Mouse (Mus musculus): ENCODE measurements at regions not wholly inside any gene's neighbourhood (a gene's known extent, or its start where the extent isn't known, plus 50 kb on each side); places are given as distances from the start of the nearest gene placed in this dataset.

DNA sequence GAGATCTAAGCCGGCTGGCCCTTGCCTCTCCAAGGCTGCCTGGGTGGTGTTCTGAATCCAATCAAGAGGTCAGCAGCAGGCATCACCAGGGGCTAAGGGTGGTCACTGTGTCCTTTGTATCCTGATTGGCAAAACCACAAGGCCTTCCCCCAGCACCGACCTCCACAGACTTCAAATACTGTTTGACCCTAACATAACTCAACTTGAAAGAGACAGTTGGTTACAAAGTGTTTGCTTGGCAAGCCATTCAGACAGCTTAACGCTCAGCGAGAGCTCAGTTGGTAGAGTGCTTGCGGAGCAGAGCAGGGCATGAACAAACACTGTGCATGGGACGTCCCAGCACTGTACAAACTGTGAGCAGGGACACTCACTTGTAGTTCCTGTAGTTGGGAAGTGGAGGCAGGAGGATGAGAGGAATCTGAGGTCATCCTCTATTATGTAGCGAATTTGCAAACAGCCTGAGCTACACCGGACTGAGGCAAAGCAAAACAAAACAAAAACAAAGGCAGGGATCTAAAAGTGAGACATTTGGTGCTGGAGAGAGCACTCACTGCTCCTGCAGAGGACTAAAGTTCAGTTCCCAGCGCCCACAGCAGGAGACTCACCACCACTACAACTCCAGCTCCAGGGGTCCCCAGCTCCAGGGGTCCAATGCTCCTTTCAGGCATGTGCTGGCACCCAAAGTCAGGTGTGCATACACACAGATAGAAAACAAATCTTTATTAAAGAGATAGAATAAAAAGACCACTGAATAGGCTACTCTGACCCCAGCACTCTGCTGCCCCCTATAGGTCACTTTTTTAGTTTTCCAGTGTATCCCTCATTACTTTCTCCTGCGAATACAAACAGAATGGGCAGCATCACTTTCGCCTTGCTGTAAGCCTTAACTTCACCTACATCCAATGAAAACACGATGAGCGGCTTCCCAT is 273.5 kb downstream of the Prex1 start:
- no peak for ATAC-seq (ENCODE audit: low FRiP score, low TSS enrichment)
- Histone ChIP-seq H3K27ac (replicated peaks; ENCODE audit: low read depth, low read length) (no peak overlapping the region), H3K27me3 (ENCODE audit: control insufficient read depth, insufficient read depth, low read length) (peaks cover 5% of the 10 kb centered on the region; the same call in 1 of the 2 replicates), H3K36me3 (ENCODE audit: control insufficient read depth, insufficient read depth, low read length) (no peaks in the 10 kb centered on the region), H3K4me3 (replicated peaks; ENCODE audit: low read depth, low read length) (no peak overlapping the region), H3K9me3 (ENCODE audit: control insufficient read depth, low read length) (no peaks in the 10 kb centered on the region), H3K4me2 (ENCODE audit: low read length) (no peak overlapping the region), H3K9ac (replicated peaks; ENCODE audit: low read length) (no peak overlapping the region), H3K4me1 (ENCODE audit: control insufficient read depth, insufficient read depth, low read length) (peaks cover 7% of the 10 kb centered on the region; the same call in 1 of the 2 replicates)
- peak; percentile 73 for DNase-seq
- WGBS: 57% methylated on average over 13 of the region's 13 CpGs

DNA sequence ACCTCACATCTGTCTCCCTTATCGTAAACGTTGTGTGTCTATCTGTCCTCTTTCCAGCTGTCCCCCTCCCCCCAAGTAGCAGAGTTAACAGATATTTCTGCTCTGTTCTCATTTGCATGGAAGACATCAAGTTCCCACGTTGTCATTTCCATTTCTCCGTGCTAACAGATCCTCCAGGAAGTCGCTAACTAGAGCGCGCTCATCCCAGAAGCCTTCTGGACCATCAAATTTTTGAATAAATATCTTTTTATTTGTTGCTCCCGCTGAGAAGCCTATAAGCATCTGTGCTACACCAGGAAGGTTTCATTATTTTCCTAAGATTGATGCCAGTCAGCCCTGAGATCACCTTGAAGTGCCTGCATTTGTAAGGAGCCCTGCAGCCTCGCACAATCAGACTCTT is 275.4 kb downstream of the Prex1 start:
- Histone ChIP-seq H3K27me3 (ENCODE audit: control insufficient read depth, insufficient read depth, low read length) (peaks cover 5% of the 10 kb centered on the region; the same call in 1 of the 2 replicates), H3K4me1 (ENCODE audit: control insufficient read depth, insufficient read depth, low read length) (peaks cover 24% of the 10 kb centered on the region), H3K36me3 (ENCODE audit: control insufficient read depth, insufficient read depth, low read length) (no peaks in the 10 kb centered on the region), H3K9ac (replicated peaks; ENCODE audit: low read length) (no peak overlapping the region), H3K9me3 (ENCODE audit: control insufficient read depth, low read length) (no peaks in the 10 kb centered on the region), H3K4me2 (ENCODE audit: low read length) (no peak overlapping the region), H3K27ac (replicated peaks; ENCODE audit: low read depth, low read length) (no peak overlapping the region), H3K4me3 (replicated peaks; ENCODE audit: low read depth, low read length) (no peak overlapping the region)
- ATAC-seq (ENCODE audit: low FRiP score, low TSS enrichment) (no peak), DNase-seq (peak; percentile 53)
- 60% methylated on average over 9 of the region's 9 CpGs for WGBS

DNA sequence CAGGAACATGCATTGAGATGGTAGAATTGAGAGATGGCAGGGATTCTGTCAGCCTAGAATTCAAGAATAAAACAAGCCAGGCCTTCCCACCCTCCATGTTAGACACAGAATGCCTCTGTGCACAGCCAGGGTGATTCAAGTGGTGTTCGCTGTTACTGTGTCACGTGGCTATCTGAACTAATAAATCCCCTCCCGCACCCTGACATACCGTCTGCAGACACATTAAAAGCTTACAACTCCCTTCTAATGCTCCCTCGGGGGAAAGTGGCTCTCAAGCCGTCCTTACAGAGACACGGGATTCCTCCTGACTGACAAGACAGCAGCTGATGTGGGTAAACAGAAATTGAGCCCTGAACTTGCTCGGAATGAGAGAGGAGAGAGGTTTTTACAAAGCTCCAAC is 279.1 kb downstream of the Prex1 start:
- peaks cover 5% of the 10 kb centered on the region; the same call in 1 of the 2 replicates for H3K27me3 ChIP-seq (ENCODE audit: control insufficient read depth, insufficient read depth, low read length)
- H3K4me1 ChIP-seq (ENCODE audit: control insufficient read depth, insufficient read depth, low read length): peaks cover 21% of the 10 kb centered on the region
- no peak overlapping the region for H3K4me2 ChIP-seq (ENCODE audit: low read length)
- H3K9me3 ChIP-seq (ENCODE audit: control insufficient read depth, low read length): no peaks in the 10 kb centered on the region
- DNase-seq: peak; percentile 55
- H3K27ac ChIP-seq (replicated peaks; ENCODE audit: low read depth, low read length): 0 out of 2 replicates have a peak overlapping the region, but pooled peaks have one; percentile 37
- H3K4me3 ChIP-seq (replicated peaks; ENCODE audit: low read depth, low read length): no peak overlapping the region
- ATAC-seq (ENCODE audit: low FRiP score, low TSS enrichment): no peak
- no peaks in the 10 kb centered on the region for H3K36me3 ChIP-seq (ENCODE audit: control insufficient read depth, insufficient read depth, low read length)
- 36% methylated on average over 8 of the region's 8 CpGs for whole genome bisulfite sequencing
- no peak overlapping the region for H3K9ac ChIP-seq (replicated peaks; ENCODE audit: low read length)

DNA sequence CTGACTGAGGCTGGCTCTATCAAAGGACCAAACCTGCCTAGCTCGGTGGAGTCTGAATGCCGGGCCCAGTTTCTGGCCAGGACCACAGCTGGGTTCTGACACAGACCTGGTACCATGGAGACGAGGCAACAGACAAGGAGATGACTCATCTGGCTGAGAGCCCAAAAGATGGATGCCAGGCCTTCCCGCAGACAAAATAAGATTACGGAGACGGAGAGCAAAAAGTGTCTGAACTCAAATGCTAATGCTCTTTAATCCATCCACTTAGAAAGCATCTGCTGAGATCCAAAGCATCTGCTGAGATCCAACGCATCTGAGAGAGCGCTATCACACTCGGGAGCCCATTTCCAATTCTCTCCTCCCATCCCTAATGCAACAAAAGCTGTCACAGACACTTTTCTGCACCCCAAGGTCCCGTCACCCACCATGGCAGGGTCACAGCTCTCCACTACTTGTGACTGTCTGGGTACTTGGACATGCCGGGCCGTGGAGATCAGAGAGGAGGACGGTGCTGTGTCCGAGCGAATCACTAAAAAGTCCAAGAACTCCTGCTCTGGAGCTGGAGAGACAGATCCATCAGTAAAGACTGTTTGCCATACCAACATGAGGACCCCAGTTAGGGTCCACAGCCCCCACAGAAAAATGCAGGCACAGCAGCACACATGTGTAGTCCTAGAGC is 278.3 kb upstream of the Sulf2 start:
- peak; percentile 72 for DNase-seq
- Histone ChIP-seq H3K36me3 (ENCODE audit: control insufficient read depth, insufficient read depth, low read length) (no peaks in the 10 kb centered on the region), H3K27ac (replicated peaks; ENCODE audit: low read depth, low read length) (0 out of 2 replicates have a peak overlapping the region, but pooled peaks have one; percentile 37), H3K4me2 (ENCODE audit: low read length) (no peak overlapping the region), H3K4me1 (ENCODE audit: control insufficient read depth, insufficient read depth, low read length) (peaks cover 24% of the 10 kb centered on the region), H3K9me3 (ENCODE audit: control insufficient read depth, low read length) (no peaks in the 10 kb centered on the region), H3K4me3 (replicated peaks; ENCODE audit: low read depth, low read length) (no peak overlapping the region), H3K9ac (replicated peaks; ENCODE audit: low read length) (no peak overlapping the region), H3K27me3 (ENCODE audit: control insufficient read depth, insufficient read depth, low read length) (peaks cover 5% of the 10 kb centered on the region; the same call in 1 of the 2 replicates)
- ATAC-seq (ENCODE audit: low FRiP score, low TSS enrichment): no peak; the same call in 1 of the 2 replicates
- 44% methylated on average over 15 of the region's 15 CpGs for WGBS

DNA sequence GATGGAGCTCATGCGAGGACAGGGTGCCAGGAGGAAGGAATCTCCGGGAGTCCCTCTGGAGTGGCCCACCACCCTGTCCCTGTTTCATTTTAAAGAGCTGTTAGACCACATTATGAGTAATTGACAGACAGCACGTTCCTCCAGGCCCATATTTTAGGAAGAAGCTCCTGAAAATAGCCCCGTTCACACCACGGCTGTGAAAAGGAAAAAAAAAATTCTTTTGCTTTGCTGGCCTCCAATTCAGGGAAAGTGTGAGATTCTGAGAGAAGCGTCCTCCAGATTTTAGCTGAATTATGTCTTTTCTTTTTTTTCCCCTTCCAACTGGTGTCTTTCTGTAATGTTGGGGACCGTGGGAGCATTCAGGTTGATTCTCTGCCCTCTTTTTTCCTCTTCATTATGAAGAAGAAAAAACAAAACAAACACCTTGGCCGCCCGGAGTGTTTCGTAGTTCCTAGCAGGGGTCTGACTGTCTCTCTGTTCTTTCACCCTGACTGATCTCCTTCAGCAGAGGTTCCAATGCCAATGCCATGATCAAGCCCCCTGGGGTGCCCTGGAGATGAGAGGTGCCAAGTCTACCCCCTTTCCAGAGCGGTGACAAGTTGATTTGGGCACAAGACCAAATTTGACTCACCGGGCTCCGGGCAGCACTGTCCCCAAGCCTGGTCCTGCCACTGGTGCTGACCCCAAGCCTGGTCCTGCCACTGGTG is 277.6 kb upstream of the Sulf2 start:
- 74% methylated on average over 13 of the region's 13 CpGs for WGBS
- Histone ChIP-seq H3K27ac (replicated peaks; ENCODE audit: low read depth, low read length) (no peak overlapping the region), H3K27me3 (ENCODE audit: control insufficient read depth, insufficient read depth, low read length) (peaks cover 5% of the 10 kb centered on the region; the same call in 1 of the 2 replicates), H3K9ac (replicated peaks; ENCODE audit: low read length) (no peak overlapping the region), H3K36me3 (ENCODE audit: control insufficient read depth, insufficient read depth, low read length) (no peaks in the 10 kb centered on the region), H3K4me2 (ENCODE audit: low read length) (no peak overlapping the region), H3K4me3 (replicated peaks; ENCODE audit: low read depth, low read length) (no peak overlapping the region), H3K9me3 (ENCODE audit: control insufficient read depth, low read length) (no peaks in the 10 kb centered on the region), H3K4me1 (ENCODE audit: control insufficient read depth, insufficient read depth, low read length) (peaks cover 24% of the 10 kb centered on the region)
- ATAC-seq (ENCODE audit: low FRiP score, low TSS enrichment) (no peak), DNase-seq (no peak)

DNA sequence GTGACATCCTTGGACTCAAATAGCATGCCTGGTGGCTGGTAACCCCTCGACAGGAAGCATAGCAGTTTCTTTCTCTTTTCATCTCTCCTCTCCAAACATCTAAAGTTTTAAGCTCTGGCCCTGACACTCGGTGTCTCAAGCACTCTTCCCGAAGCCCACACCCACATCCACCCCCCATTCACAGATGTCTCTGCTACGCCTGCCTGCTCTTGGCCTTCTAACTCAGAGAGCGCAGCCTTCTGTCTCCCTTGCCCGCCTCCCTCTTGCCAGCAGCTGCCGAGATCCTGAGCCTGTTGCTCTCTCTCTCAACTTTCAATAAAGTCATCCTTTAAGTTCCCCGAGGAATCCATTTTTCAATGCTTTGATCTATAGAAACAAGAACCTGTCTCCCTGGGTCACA is 277.1 kb upstream of the Sulf2 start:
- no peaks in the 10 kb centered on the region for H3K9me3 ChIP-seq (ENCODE audit: control insufficient read depth, low read length)
- no peaks in the 10 kb centered on the region for H3K36me3 ChIP-seq (ENCODE audit: control insufficient read depth, insufficient read depth, low read length)
- peaks cover 21% of the 10 kb centered on the region for H3K4me1 ChIP-seq (ENCODE audit: control insufficient read depth, insufficient read depth, low read length)
- H3K27me3 ChIP-seq (ENCODE audit: control insufficient read depth, insufficient read depth, low read length): peaks cover 5% of the 10 kb centered on the region; the same call in 1 of the 2 replicates
- H3K27ac ChIP-seq (replicated peaks; ENCODE audit: low read depth, low read length): no peak overlapping the region
- ATAC-seq (ENCODE audit: low FRiP score, low TSS enrichment) (no peak), DNase-seq (no peak)
- H3K9ac ChIP-seq (replicated peaks; ENCODE audit: low read length): no peak overlapping the region
- H3K4me3 ChIP-seq (replicated peaks; ENCODE audit: low read depth, low read length): no peak overlapping the region
- H3K4me2 ChIP-seq (ENCODE audit: low read length): no peak overlapping the region
- WGBS: 42% methylated on average over 8 of the region's 8 CpGs

DNA sequence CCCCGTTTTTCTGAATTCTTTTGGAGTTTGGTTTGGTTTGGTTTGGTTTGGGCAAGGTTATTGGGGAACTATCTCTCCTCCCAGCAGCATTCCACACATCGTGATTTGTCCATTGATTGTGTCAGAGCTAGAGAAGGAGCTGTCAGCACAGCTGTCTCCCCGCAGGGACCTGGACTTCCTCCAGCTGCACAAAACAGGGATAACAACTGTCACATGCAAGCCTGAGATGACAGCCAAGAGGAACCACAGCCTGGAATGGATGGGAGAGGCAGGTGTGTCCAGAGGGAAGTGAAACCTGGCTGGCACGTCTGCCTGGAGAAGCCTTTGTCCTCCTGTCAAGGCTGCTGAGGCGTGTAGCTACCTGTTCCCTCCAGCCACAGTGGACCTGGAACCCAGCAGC is 274.5 kb upstream of the Sulf2 start:
- Histone ChIP-seq H3K27ac (replicated peaks; ENCODE audit: low read depth, low read length) (no peak overlapping the region), H3K4me3 (replicated peaks; ENCODE audit: low read depth, low read length) (no peak overlapping the region), H3K9ac (replicated peaks; ENCODE audit: low read length) (no peak overlapping the region), H3K4me2 (ENCODE audit: low read length) (no peak overlapping the region), H3K9me3 (ENCODE audit: control insufficient read depth, low read length) (no peaks in the 10 kb centered on the region), H3K4me1 (ENCODE audit: control insufficient read depth, insufficient read depth, low read length) (peaks cover 26% of the 10 kb centered on the region), H3K36me3 (ENCODE audit: control insufficient read depth, insufficient read depth, low read length) (no peaks in the 10 kb centered on the region), H3K27me3 (ENCODE audit: control insufficient read depth, insufficient read depth, low read length) (no peaks in the 10 kb centered on the region)
- ATAC-seq (ENCODE audit: low FRiP score, low TSS enrichment) (no peak), DNase-seq (no peak)
- 61% methylated on average over 5 of the region's 5 CpGs for WGBS

DNA sequence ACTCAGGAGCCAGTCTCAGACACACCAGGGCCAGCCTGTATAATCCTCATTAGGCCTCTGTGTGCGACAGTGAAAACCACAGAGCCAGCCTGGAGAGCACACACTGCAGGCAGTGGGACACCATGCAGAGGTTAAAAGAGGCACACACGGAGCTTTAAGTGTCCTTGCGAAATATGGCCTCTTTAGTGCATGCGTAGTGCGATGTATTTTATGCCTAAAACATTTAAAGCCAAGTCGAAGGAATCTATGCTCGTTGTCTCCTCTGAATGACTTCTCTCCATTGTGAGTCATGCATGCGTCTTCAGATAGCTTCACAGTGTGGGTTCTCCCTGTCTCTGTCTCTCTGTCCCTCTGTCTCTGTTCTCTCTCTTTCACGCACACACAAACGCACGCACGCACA is 274.0 kb upstream of the Sulf2 start:
- Histone ChIP-seq H3K9ac (replicated peaks; ENCODE audit: low read length) (no peak overlapping the region), H3K27ac (replicated peaks; ENCODE audit: low read depth, low read length) (no peak overlapping the region), H3K4me3 (replicated peaks; ENCODE audit: low read depth, low read length) (no peak overlapping the region), H3K36me3 (ENCODE audit: control insufficient read depth, insufficient read depth, low read length) (no peaks in the 10 kb centered on the region), H3K4me1 (ENCODE audit: control insufficient read depth, insufficient read depth, low read length) (peaks cover 23% of the 10 kb centered on the region), H3K9me3 (ENCODE audit: control insufficient read depth, low read length) (no peaks in the 10 kb centered on the region), H3K27me3 (ENCODE audit: control insufficient read depth, insufficient read depth, low read length) (no peaks in the 10 kb centered on the region), H3K4me2 (ENCODE audit: low read length) (no peak overlapping the region)
- DNase-seq (no peak), ATAC-seq (ENCODE audit: low FRiP score, low TSS enrichment) (no peak)
- 91% methylated on average over 12 of the region's 12 CpGs for WGBS
